Mouse (Mus musculus) hindbrain, embryonic 11.5 days (tissue): ENCODE data around the gene Gpd2. TPM values are rescaled to one million over a fixed set of nuclear protein-coding genes. Genes with fewer than 3 reads are reported as not detected.

Source experiments
- ATAC-seq: fragments of 200-750 bp; cut with Nextera tagmentation; 2 replicates; pipeline ENCODE4 v1.8.0; 2017; ENCODE audit warnings: mild to moderate bottlenecking, moderate TSS enrichment, moderate library complexity; ENCODE audit not compliant: low FRiP score
- DNase-seq: peaks from one replicate; pipeline ENCODE4 v3.0.0-alpha.2; 2015; ENCODE audit warnings: low spot score
- H3K27ac ChIP-seq: fragments of 300-500 bp; sonication (generic); 2 replicates; pipeline ENCODE4 v1.5.1; 2014; ENCODE audit warnings: mild to moderate bottlenecking, low read depth, low read length
- H3K27me3 ChIP-seq: fragments of 300-500 bp; sonication (generic); 2 replicates; pipeline ENCODE4 v1.6.1; 2014; ENCODE audit warnings: mild to moderate bottlenecking, low read length, moderate library complexity, mixed read lengths; ENCODE audit not compliant: control insufficient read depth, insufficient read depth
- H3K36me3 ChIP-seq: fragments of 300-500 bp; sonication (generic); 2 replicates; pipeline ENCODE4 v1.6.1; 2014; ENCODE audit warnings: mild to moderate bottlenecking, low read length, moderate library complexity, mixed read lengths; ENCODE audit not compliant: control insufficient read depth, insufficient read depth
- H3K4me1 ChIP-seq: fragments of 300-500 bp; sonication (generic); replicated peaks from 2 replicates; pipeline ENCODE4 v1.6.1; 2014; ENCODE audit warnings: low read length, mixed read lengths; ENCODE audit not compliant: control insufficient read depth, insufficient read depth
- H3K4me2 ChIP-seq: fragments of 300-500 bp; sonication (generic); replicated peaks from 2 replicates; pipeline ENCODE4 v1.6.1; 2014; ENCODE audit warnings: mild to moderate bottlenecking, low read depth, low read length
- H3K4me3 ChIP-seq: fragments of 300-500 bp; sonication (generic); 2 replicates; pipeline ENCODE4 v1.5.1; 2014; ENCODE audit warnings: low read depth, low read length
- H3K9ac ChIP-seq: fragments of 300-500 bp; sonication (generic); 2 replicates; pipeline ENCODE4 v1.6.1; 2014; ENCODE audit warnings: low read depth, low read length
- H3K9me3 ChIP-seq: fragments of 300-500 bp; sonication (generic); 2 replicates; pipeline ENCODE4 v1.6.1; 2016; ENCODE audit warnings: low read length; ENCODE audit not compliant: control insufficient read depth
- WGBS: fragments of 180-500 bp; shearing (Covaris S2); extraction: QIAGEN DNeasy Blood & Tissue Kit; methylation state at CpG from one replicate; pipeline ENCODE4 v1.1.7; 2014; 5-methylcytosine and 5-hydroxymethylcytosine counted together
- polyA plus RNA-seq: library from polyadenylated mRNA; unstranded; fragments of >200 nt; fragmentation: Nextera tagmentation; extraction: Ambion mirVana; gene quantifications from 2 replicates; pipeline ENCODE4 v1.2.1, GENCODE M21; 2014

The Gpd2 gene
- polyA plus RNA-seq, 1 experiment from 2014 or later = 18.2 TPM

GRCm38 (mm10) chr2:57407414-57408019 is 170.1 kb downstream of the Gpd2 start:
- H3K4me2 ChIP-seq = no peak overlapping the region
- H3K4me1 ChIP-seq = no peaks in the 10 kb centered on the region
- H3K36me3 ChIP-seq = no peaks in the 10 kb centered on the region
- H3K9ac ChIP-seq = no peak overlapping the region
- no peaks in the 10 kb centered on the region for H3K27me3 ChIP-seq
- 86% methylated on average over 4 of the region's 4 CpGs for WGBS
- H3K9me3 ChIP-seq = no peaks in the 10 kb centered on the region
- H3K4me3 ChIP-seq = no peak overlapping the region
- no peak overlapping the region for H3K27ac ChIP-seq
- DNase-seq (no peak), ATAC-seq (no peak)

DNA sequence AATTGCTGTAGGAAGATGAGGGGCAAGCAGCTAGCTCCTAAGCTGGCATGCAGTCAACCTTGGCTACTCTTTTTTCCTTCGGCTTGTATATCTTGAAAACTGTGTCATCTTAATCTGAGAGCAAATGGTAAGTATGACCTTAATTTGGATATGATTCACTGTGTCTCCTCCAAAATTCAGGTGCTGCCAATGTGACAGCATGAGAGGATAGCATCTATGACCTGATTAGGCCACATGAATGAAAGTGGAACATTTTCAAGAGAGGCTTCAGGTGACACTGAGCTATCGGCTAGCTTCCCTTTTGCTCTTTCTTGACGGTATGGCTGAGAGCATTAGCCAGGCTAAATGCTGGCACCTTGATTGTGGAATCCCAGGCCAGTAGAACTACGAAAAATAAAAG is 171.0 kb downstream of the Gpd2 start:
- WGBS = 86% methylated on average over 4 of the region's 4 CpGs
- H3K36me3 ChIP-seq = no peaks in the 10 kb centered on the region
- H3K27me3 ChIP-seq = no peaks in the 10 kb centered on the region
- H3K9ac ChIP-seq = no peak overlapping the region
- no peak overlapping the region for H3K4me3 ChIP-seq
- H3K27ac ChIP-seq = no peak overlapping the region
- H3K9me3 ChIP-seq = no peaks in the 10 kb centered on the region
- no peak for ATAC-seq
- no peaks in the 10 kb centered on the region for H3K4me1 ChIP-seq
- no peak for DNase-seq
- H3K4me2 ChIP-seq = no peak overlapping the region

DNA sequence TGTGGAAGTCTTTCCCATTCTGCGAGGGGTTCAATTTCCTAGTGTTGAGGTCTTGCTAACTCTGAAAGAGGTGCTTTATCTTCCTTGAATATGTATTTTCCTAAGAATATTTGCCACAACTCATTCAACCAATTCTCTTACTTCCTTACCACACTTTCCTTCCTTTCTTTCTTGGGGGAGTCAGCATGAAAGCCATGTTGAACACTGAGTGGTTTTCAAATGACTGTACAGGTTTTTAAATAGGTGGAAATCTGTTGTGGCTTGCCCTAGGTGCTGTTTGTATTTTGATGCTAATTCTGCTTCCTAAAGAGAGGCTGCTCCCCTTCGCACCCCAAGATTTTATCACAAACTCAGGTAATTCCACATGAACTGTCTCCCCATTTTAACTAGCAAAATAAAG is 174.1 kb downstream of the Gpd2 start:
- 87% methylated on average over 2 of the region's 2 CpGs for WGBS
- no peak overlapping the region for H3K4me3 ChIP-seq
- no peaks in the 10 kb centered on the region for H3K4me1 ChIP-seq
- H3K36me3 ChIP-seq = no peaks in the 10 kb centered on the region
- no peaks in the 10 kb centered on the region for H3K27me3 ChIP-seq
- no peak for ATAC-seq
- H3K27ac ChIP-seq = no peak overlapping the region
- H3K9me3 ChIP-seq = no peaks in the 10 kb centered on the region
- H3K9ac ChIP-seq = no peak overlapping the region
- no peak overlapping the region for H3K4me2 ChIP-seq
- no peak for DNase-seq

DNA sequence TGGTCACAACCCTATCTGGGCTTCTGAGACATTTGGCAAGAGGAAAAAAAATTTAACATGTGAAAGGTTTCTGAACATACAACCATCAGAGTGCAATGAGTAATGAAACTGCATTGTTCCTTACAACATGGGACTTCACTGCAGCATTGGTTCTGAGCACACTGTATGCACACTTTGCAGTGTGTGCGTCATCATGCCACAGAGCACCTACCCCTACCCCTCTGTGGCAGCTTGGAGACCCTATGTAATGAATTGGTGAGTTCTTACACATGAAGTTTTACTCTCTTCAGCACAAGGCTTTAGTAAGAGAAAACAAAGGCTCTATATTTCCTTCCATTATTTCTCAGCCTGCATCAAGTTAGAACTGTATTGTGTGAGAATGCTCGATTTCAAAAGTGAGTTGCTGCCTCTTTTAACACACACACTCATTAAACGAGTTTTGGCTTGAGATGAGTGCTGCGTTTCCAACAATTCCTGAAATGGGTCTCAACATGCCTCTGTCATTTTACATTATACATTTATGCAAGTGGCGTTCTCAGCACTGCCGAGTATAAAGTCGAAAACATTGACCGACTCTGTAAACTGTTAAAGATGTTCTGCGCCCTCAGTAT is 177.2 kb downstream of the Gpd2 start:
- no peak overlapping the region for H3K4me2 ChIP-seq
- no peak overlapping the region for H3K4me3 ChIP-seq
- no peaks in the 10 kb centered on the region for H3K4me1 ChIP-seq
- H3K27ac ChIP-seq = no peak overlapping the region
- no peaks in the 10 kb centered on the region for H3K36me3 ChIP-seq
- H3K9me3 ChIP-seq = no peaks in the 10 kb centered on the region
- WGBS = 94% methylated on average over 9 of the region's 9 CpGs
- DNase-seq (no peak), ATAC-seq (no peak)
- H3K9ac ChIP-seq = no peak overlapping the region
- no peaks in the 10 kb centered on the region for H3K27me3 ChIP-seq

DNA sequence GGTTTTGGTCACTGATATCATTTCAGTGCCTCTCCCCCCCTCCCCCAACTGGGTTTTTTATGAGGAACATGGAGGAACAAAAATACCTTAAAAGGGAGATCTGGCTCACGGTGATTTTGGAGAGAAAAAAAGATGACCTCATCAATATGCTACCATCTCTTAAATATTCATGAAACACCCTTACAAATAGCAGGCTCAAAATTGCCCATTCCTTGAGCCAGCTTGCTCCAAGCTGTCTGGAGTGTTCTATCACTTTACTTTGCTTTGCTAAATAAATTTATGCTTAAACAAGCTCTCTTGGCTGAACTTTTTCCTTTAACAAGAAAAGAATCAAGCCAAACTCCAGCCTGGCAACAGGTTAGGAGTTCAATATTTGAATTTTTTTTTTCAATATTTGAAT is 179.3 kb downstream of the Gpd2 start:
- ATAC-seq (no peak), DNase-seq (no peak)
- 40% methylated on average over 1 of the region's 1 CpGs for WGBS

More for the DNA sequence above, 179.3 kb downstream of the Gpd2 start:
- Histone ChIP-seq H3K4me3 (no peak overlapping the region), H3K4me2 (no peak overlapping the region), H3K9me3 (no peaks in the 10 kb centered on the region), H3K27ac (no peak overlapping the region), H3K4me1 (no peaks in the 10 kb centered on the region), H3K36me3 (no peaks in the 10 kb centered on the region), H3K9ac (no peak overlapping the region), H3K27me3 (no peaks in the 10 kb centered on the region)

Other genes with a start within 250 kb of the Gpd2 start
- 13.9 and 15.6 TPM in 2 replicates for gene Nr4a2, start 113.6 kb upstream of the Gpd2 start, polyA plus RNA-seq